8 mouse cellular contexts compared by ENCODE assay signal in the genomic region with DNA sequence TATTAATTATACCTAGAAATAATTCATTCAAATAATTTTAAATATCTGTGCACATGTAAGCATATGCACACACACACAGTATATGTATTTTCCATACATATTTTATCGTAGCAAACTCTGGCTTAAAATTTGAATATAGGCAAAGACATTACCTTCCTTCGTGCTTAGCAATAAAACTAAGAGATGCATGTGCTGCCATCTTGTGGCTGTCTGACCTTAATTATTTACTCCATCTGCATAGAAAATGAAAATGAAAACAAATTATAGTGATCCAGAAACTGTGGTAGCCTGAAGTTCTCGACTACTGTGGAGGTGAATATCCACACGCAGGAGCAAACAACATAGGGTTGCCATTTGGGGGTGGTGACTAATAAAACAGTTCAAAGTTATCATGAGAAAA. TPM values are rescaled to one million over a fixed set of nuclear protein-coding genes. Genes with fewer than 3 reads are reported as not detected.
DNase-seq lines count a peak whose midpoint lies in the region; ATAC-seq and TF ChIP-seq lines count a peak whose summit lies in the region.

No protein-coding gene starts in this region.

- no peak overlapping the region for H3K27ac ChIP-seq in forebrain, embryonic 11.5 days (ENCODE audit: low read depth, low read length)
- H3K27ac ChIP-seq in forebrain, embryonic 10.5 days = no peak overlapping the region
- no peak overlapping the region for H3K27ac ChIP-seq in hindbrain, postnatal 0 days
- H3K27ac ChIP-seq in lung, embryonic 16.5 days (ENCODE audit: low read length) = no peak overlapping the region

- no peaks in the 10 kb centered on the region for H3K9me3 ChIP-seq in forebrain, embryonic 11.5 days (ENCODE audit: control insufficient read depth, low read length)
- H3K9me3 ChIP-seq in forebrain, embryonic 10.5 days = no peaks in the 10 kb centered on the region
- no peaks in the 10 kb centered on the region for H3K9me3 ChIP-seq in hindbrain, postnatal 0 days (ENCODE audit: low read length)
- H3K9me3 ChIP-seq in lung, embryonic 16.5 days (ENCODE audit: control insufficient read depth, low read length) = no peaks in the 10 kb centered on the region

- 59% methylated on average over 4 of the region's 4 CpGs for WGBS in forebrain, embryonic 11.5 days
- 66% methylated on average over 4 of the region's 4 CpGs for WGBS in forebrain, embryonic 10.5 days
- 28% methylated on average over 4 of the region's 4 CpGs for WGBS in hindbrain, postnatal 0 days
- 25% methylated on average over 4 of the region's 4 CpGs for WGBS in lung, embryonic 16.5 days

- ATAC-seq in forebrain, embryonic 11.5 days (replicated peaks; ENCODE audit: low FRiP score) = 0 out of 2 replicates have a peak, but pooled peaks have one; percentile 66
- no peak for ATAC-seq in hindbrain, postnatal 0 days
- ATAC-seq in lung, embryonic 16.5 days (ENCODE audit: low read depth) = peak; percentile 34; the same call in 1 of the 2 replicates

- H3K36me3 ChIP-seq in forebrain, embryonic 11.5 days (ENCODE audit: control insufficient read depth, insufficient read depth, low read length) = no peaks in the 10 kb centered on the region
- H3K36me3 ChIP-seq in forebrain, embryonic 10.5 days (replicated peaks) = no peaks in the 10 kb centered on the region
- no peaks in the 10 kb centered on the region for H3K36me3 ChIP-seq in hindbrain, postnatal 0 days (ENCODE audit: insufficient read depth, low read length)
- no peaks in the 10 kb centered on the region for H3K36me3 ChIP-seq in lung, embryonic 16.5 days (ENCODE audit: control insufficient read depth, insufficient read depth, low read length)

- no peaks in the 10 kb centered on the region for H3K4me1 ChIP-seq in forebrain, embryonic 11.5 days (replicated peaks; ENCODE audit: control insufficient read depth, insufficient read depth, low read length)
- H3K4me1 ChIP-seq in forebrain, embryonic 10.5 days = no peaks in the 10 kb centered on the region
- H3K4me1 ChIP-seq in hindbrain, postnatal 0 days (ENCODE audit: insufficient read depth, low read length) = no peaks in the 10 kb centered on the region
- H3K4me1 ChIP-seq in lung, embryonic 16.5 days (replicated peaks; ENCODE audit: control insufficient read depth, insufficient read depth, low read length) = peaks cover 4% of the 10 kb centered on the region; the same call in 1 of the 2 replicates

- no peak for DNase-seq in forebrain, embryonic 11.5 days (ENCODE audit: low spot score)
- no peak for DNase-seq in forebrain, embryonic 10.5 days (ENCODE audit: extremely low spot score, low spot score)
- peak; percentile 43 for DNase-seq in urinary bladder, postnatal 25 days (ENCODE audit: low spot score)
- DNase-seq in urinary bladder, adult 2 months (ENCODE audit: low spot score) = no peak
- DNase-seq in embryo, embryonic 11 days = peak; percentile 65
- DNase-seq in hindbrain, postnatal 0 days (ENCODE audit: low spot score) = peak; percentile 88
- peak; percentile 52 to 75 for DNase-seq in right cerebral cortex, postnatal 10 days (ENCODE audit: low spot score in 2 of 2)

- H3K4me2 ChIP-seq in forebrain, embryonic 11.5 days (ENCODE audit: low read depth, low read length, severe bottlenecking) = no peak overlapping the region
- 0 out of 2 replicates have a peak overlapping the region, but pooled peaks have one; percentile 10 for H3K4me2 ChIP-seq in hindbrain, postnatal 0 days (ENCODE audit: low read depth, low read length)
- H3K4me2 ChIP-seq in lung, embryonic 16.5 days (ENCODE audit: low read depth, low read length) = peak overlapping the region; percentile 30

- H3K27me3 ChIP-seq in forebrain, embryonic 11.5 days (ENCODE audit: control insufficient read depth, insufficient read depth, low read length) = no peaks in the 10 kb centered on the region
- no peaks in the 10 kb centered on the region for H3K27me3 ChIP-seq in forebrain, embryonic 10.5 days (ENCODE audit: poor library complexity, severe bottlenecking)
- H3K27me3 ChIP-seq in hindbrain, postnatal 0 days (ENCODE audit: insufficient read depth, low read length) = no peaks in the 10 kb centered on the region
- H3K27me3 ChIP-seq in lung, embryonic 16.5 days (ENCODE audit: control insufficient read depth, insufficient read depth, low read depth, low read length) = no peaks in the 10 kb centered on the region

- no peak overlapping the region for H3K4me3 ChIP-seq in forebrain, embryonic 11.5 days (ENCODE audit: low read depth, low read length)
- no peak overlapping the region for H3K4me3 ChIP-seq in forebrain, embryonic 10.5 days
- no peak overlapping the region for H3K4me3 ChIP-seq in hindbrain, postnatal 0 days (ENCODE audit: low read length)
- H3K4me3 ChIP-seq in lung, embryonic 16.5 days (ENCODE audit: low read length) = peak overlapping the region; percentile 25; the same call in 1 of the 2 replicates

- peak; percentile 66 for TF ChIP-seq CTCF in hindbrain, postnatal 0 days (IDR thresholded peaks at IDR 0.05; ENCODE audit: low read depth)

- no peak overlapping the region for H3K9ac ChIP-seq in forebrain, embryonic 11.5 days (ENCODE audit: low read length)
- no peak overlapping the region for H3K9ac ChIP-seq in hindbrain, postnatal 0 days (replicated peaks; ENCODE audit: low read length)
- no peak overlapping the region for H3K9ac ChIP-seq in lung, embryonic 16.5 days (ENCODE audit: low read length)

RNA-seq across cellular contexts. Expression of a gene that starts 14.6 kb away (rescaled TPM):
- not detected in 2 replicates for polyA plus RNA-seq in forebrain, embryonic 11.5 days (2014; fragmentation: Nextera tagmentation; extraction: Ambion mirVana)
- polyA plus RNA-seq in forebrain, embryonic 10.5 days (2016; fragmentation: Nextera tagmentation; extraction: Ambion mirVana) = not detected in 2 replicates
- not detected in 2 replicates for polyA plus RNA-seq in urinary bladder, adult 2 months (2012; rRNA removed)
- 0.14 and 0.26 TPM in 2 replicates for total RNA-seq in hindbrain, postnatal 0 days (2014; rRNA removed)
- polyA plus RNA-seq in hindbrain, postnatal 0 days (2015; fragmentation: Nextera tagmentation; extraction: Ambion mirVana) = 0.44 and 0.60 TPM in 2 replicates
- polyA plus RNA-seq in lung, embryonic 16.5 days (2015; fragmentation: Nextera tagmentation; extraction: Ambion mirVana) = not detected in 2 replicates

RNA-seq across cellular contexts. Expression of a gene that starts 42.2 kb away (rescaled TPM):
- 31.5 and 32.4 TPM in 2 replicates for polyA plus RNA-seq in forebrain, embryonic 11.5 days (2014; fragmentation: Nextera tagmentation; extraction: Ambion mirVana)
- 40.4 and 41.0 TPM in 2 replicates for polyA plus RNA-seq in forebrain, embryonic 10.5 days (2016; fragmentation: Nextera tagmentation; extraction: Ambion mirVana)
- polyA plus RNA-seq in urinary bladder, adult 2 months (2012; rRNA removed) = 7.6 and 9.5 TPM in 2 replicates
- total RNA-seq in hindbrain, postnatal 0 days (2014; rRNA removed) = 3.9 and 6.5 TPM in 2 replicates
- 12.2 and 14.5 TPM in 2 replicates for polyA plus RNA-seq in hindbrain, postnatal 0 days (2015; fragmentation: Nextera tagmentation; extraction: Ambion mirVana)
- polyA plus RNA-seq in lung, embryonic 16.5 days (2015; fragmentation: Nextera tagmentation; extraction: Ambion mirVana) = 36.5 and 39.1 TPM in 2 replicates

Comparison
In these comparisons a context has a peak if more than half of its experiments do, and no peak if none do; other contexts are left out.
1. DNase-seq: peak in urinary bladder, postnatal 25 days (single experiment), embryo, embryonic 11 days (single experiment), hindbrain, postnatal 0 days (single experiment) and right cerebral cortex, postnatal 10 days (2 of 2); none in forebrain, embryonic 11.5 days (single experiment), forebrain, embryonic 10.5 days (single experiment) and urinary bladder, adult 2 months (single experiment).